Mouse (Mus musculus) limb, embryonic 11.5 days (tissue): Measurements from ENCODE around the gene Arid3a. TPM values are rescaled to one million over a fixed set of nuclear protein-coding genes. Genes with fewer than 3 reads are reported as not detected.

Experiments used
- ATAC-seq: fragments of 200-750 bp; cut with Nextera tagmentation; 2 replicates; pipeline ENCODE4 v1.8.0; 2017; ENCODE audit warnings: low read depth; ENCODE audit not compliant: insufficient number of reproducible peaks, low FRiP score, low TSS enrichment
- DNase-seq: peaks from one replicate; pipeline ENCODE4 v3.0.0-alpha.2; 2015; ENCODE audit warnings: low spot score
- H3K27ac ChIP-seq: fragments of 300-500 bp; sonication (generic); replicated peaks from 2 replicates; pipeline ENCODE4 v1.5.1; 2014; ENCODE audit warnings: low read depth, mild to moderate bottlenecking, low read length
- H3K27me3 ChIP-seq: fragments of 300-500 bp; sonication (generic); 2 replicates; pipeline ENCODE4 v1.6.1; 2014; ENCODE audit warnings: mild to moderate bottlenecking, low read length, mixed read lengths; ENCODE audit not compliant: control insufficient read depth, insufficient read depth
- H3K36me3 ChIP-seq: fragments of 300-500 bp; sonication (generic); 2 replicates; pipeline ENCODE4 v1.6.1; 2014; ENCODE audit warnings: mild to moderate bottlenecking, low read length, moderate library complexity, mixed read lengths; ENCODE audit not compliant: control insufficient read depth, insufficient read depth
- H3K4me1 ChIP-seq: fragments of 300-500 bp; sonication (generic); 2 replicates; pipeline ENCODE4 v1.6.1; 2014; ENCODE audit warnings: low read length, mixed read lengths; ENCODE audit not compliant: control insufficient read depth, insufficient read depth
- H3K4me2 ChIP-seq: fragments of 300-500 bp; sonication (generic); 2 replicates; pipeline ENCODE4 v1.6.1; 2014; ENCODE audit warnings: low read depth, mild to moderate bottlenecking, moderate library complexity; ENCODE audit not compliant: severe bottlenecking
- H3K4me3 ChIP-seq: fragments of 300-500 bp; sonication (generic); 2 replicates; pipeline ENCODE4 v1.5.1; 2014; ENCODE audit warnings: low read depth, low read length
- H3K9ac ChIP-seq: fragments of 300-500 bp; sonication (generic); 2 replicates; pipeline ENCODE4 v1.6.1; 2014; ENCODE audit warnings: mild to moderate bottlenecking, low read length
- H3K9me3 ChIP-seq: fragments of 300-500 bp; sonication (generic); 2 replicates; pipeline ENCODE4 v1.6.1; 2016; ENCODE audit warnings: low read length; ENCODE audit not compliant: control insufficient read depth
- WGBS: fragments of 180-500 bp; shearing (Covaris S2); extraction: QIAGEN DNeasy Blood & Tissue Kit; methylation state at CpG from one replicate; pipeline ENCODE4 v1.1.7; 2014; 5-methylcytosine and 5-hydroxymethylcytosine counted together
- polyA plus RNA-seq: library from polyadenylated mRNA; unstranded; fragments of >200 nt; fragmentation: Nextera tagmentation; extraction: Ambion mirVana; gene quantifications from 2 replicates; pipeline ENCODE4 v1.2.1, GENCODE M21; 2014

The Arid3a gene
- polyA plus RNA-seq, 1 experiment from 2014 or later: 12.9 TPM

GRCm38 (mm10) chr10:79991548-79991947 is 64.7 kb downstream of the Arid3a start:
- no peak overlapping the region for H3K4me3 ChIP-seq
- H3K9ac ChIP-seq: no peak overlapping the region
- H3K36me3 ChIP-seq: peaks cover 30% of the 10 kb centered on the region; the same call in 1 of the 2 replicates
- H3K9me3 ChIP-seq: no peaks in the 10 kb centered on the region; the same call in 1 of the 2 replicates
- no peak overlapping the region for H3K4me2 ChIP-seq
- no peak for ATAC-seq
- H3K27ac ChIP-seq: no peak overlapping the region
- DNase-seq: no peak
- H3K27me3 ChIP-seq: no peaks in the 10 kb centered on the region
- H3K4me1 ChIP-seq: peaks cover 29% of the 10 kb centered on the region
- WGBS: 83% methylated on average over 6 of the region's 6 CpGs

GRCm38 (mm10) chr10:79994397-79995115 is 67.7 kb downstream of the Arid3a start:
- WGBS: 92% methylated on average over 16 of the region's 16 CpGs
- Histone ChIP-seq H3K27me3 (peaks cover 6% of the 10 kb centered on the region; the same call in 1 of the 2 replicates), H3K36me3 (peaks cover 30% of the 10 kb centered on the region; the same call in 1 of the 2 replicates), H3K9me3 (no peaks in the 10 kb centered on the region; the same call in 1 of the 2 replicates), H3K27ac (no peak overlapping the region), H3K4me2 (no peak overlapping the region), H3K4me3 (no peak overlapping the region), H3K4me1 (peaks cover 13% of the 10 kb centered on the region), H3K9ac (no peak overlapping the region)
- DNase-seq: no peak
- no peak for ATAC-seq

- no peak for DNase-seq
- ATAC-seq: no peak
- WGBS: 93% methylated on average over 1 of the region's 1 CpGs
- Histone ChIP-seq H3K36me3 (peaks cover 30% of the 10 kb centered on the region; the same call in 1 of the 2 replicates), H3K4me1 (peaks cover 6% of the 10 kb centered on the region), H3K4me2 (no peak overlapping the region), H3K27ac (no peak overlapping the region), H3K4me3 (no peak overlapping the region), H3K9ac (no peak overlapping the region), H3K27me3 (peaks cover 6% of the 10 kb centered on the region; the same call in 1 of the 2 replicates), H3K9me3 (no peaks in the 10 kb centered on the region; the same call in 1 of the 2 replicates)
These were observed 68.8 kb downstream of the Arid3a start for GRCm38 (mm10) chr10:79995636-79996035.

GRCm38 (mm10) chr10:79996272-79997033 is 69.6 kb downstream of the Arid3a start, which contains the start of gene Abca7:
Abca7 (plus strand) TSS chr10:79996494.
- peaks cover 6% of the 10 kb centered on the region for H3K4me1 ChIP-seq
- DNase-seq: peak; percentile 97
- no peaks in the 10 kb centered on the region for H3K9me3 ChIP-seq
- no peak within 1 kb of the TSS; the same call in 1 of the 2 replicates for H3K9ac ChIP-seq
- WGBS: under 1% methylated on average over 34 of the region's 34 CpGs
- peak within 1 kb of the TSS; percentile 32 for H3K4me3 ChIP-seq
- peak; percentile 79 for ATAC-seq
- peak within 1 kb of the TSS; percentile 65 for H3K4me2 ChIP-seq
- no peak within 1 kb of the TSS; the same call in 1 of the 2 replicates for H3K27ac ChIP-seq
- H3K36me3 ChIP-seq: peaks cover 25% of the 10 kb centered on the region; the same call in 1 of the 2 replicates
- peaks cover 6% of the 10 kb centered on the region; the same call in 1 of the 2 replicates for H3K27me3 ChIP-seq

GRCm38 (mm10) chr10:79997034-79997760 is 70.4 kb downstream of the Arid3a start:
- DNase-seq (peak; percentile 91), ATAC-seq (peak; percentile 61; the same call in 1 of the 2 replicates)
- Histone ChIP-seq H3K27me3 (peaks cover 12% of the 10 kb centered on the region), H3K4me1 (peaks cover 6% of the 10 kb centered on the region), H3K9me3 (no peaks in the 10 kb centered on the region), H3K36me3 (peaks cover 19% of the 10 kb centered on the region; the same call in 1 of the 2 replicates), H3K4me2 (peak overlapping the region; percentile 65), H3K9ac (no peak overlapping the region; the same call in 1 of the 2 replicates), H3K4me3 (peak overlapping the region; percentile 32), H3K27ac (no peak overlapping the region; the same call in 1 of the 2 replicates)
- 1% methylated on average over 35 of the region's 35 CpGs for WGBS

GRCm38 (mm10) chr10:79997819-79998218 is 71.0 kb downstream of the Arid3a start:
- Histone ChIP-seq H3K9me3 (no peaks in the 10 kb centered on the region), H3K4me2 (peak overlapping the region; percentile 65), H3K4me1 (peaks cover 9% of the 10 kb centered on the region), H3K4me3 (peak overlapping the region; percentile 32; the same call in 1 of the 2 replicates), H3K36me3 (peaks cover 15% of the 10 kb centered on the region; the same call in 1 of the 2 replicates), H3K27ac (no peak overlapping the region), H3K9ac (no peak overlapping the region), H3K27me3 (peaks cover 18% of the 10 kb centered on the region)
- no peak for ATAC-seq
- 7% methylated on average over 15 of the region's 15 CpGs for WGBS
- no peak for DNase-seq

GRCm38 (mm10) chr10:80001945-80002344 is 75.1 kb downstream of the Arid3a start:
- 69% methylated on average over 9 of the region's 9 CpGs for WGBS
- no peak overlapping the region for H3K9ac ChIP-seq
- DNase-seq (no peak), ATAC-seq (no peak)
- H3K27me3 ChIP-seq: peaks cover 23% of the 10 kb centered on the region
- no peaks in the 10 kb centered on the region for H3K9me3 ChIP-seq
- H3K4me1 ChIP-seq: peaks cover 14% of the 10 kb centered on the region
- H3K4me3 ChIP-seq: 0 out of 2 replicates have a peak overlapping the region, but pooled peaks have one; percentile 12
- H3K36me3 ChIP-seq: no peaks in the 10 kb centered on the region
- no peak overlapping the region for H3K4me2 ChIP-seq
- H3K27ac ChIP-seq: no peak overlapping the region
